Mouse (Mus musculus) liver, adult 2 months (tissue): ENCODE measurements around the gene Phf1. TPM values are rescaled to one million over a fixed set of nuclear protein-coding genes. Genes with fewer than 3 reads are reported as not detected.

ENCODE experiments used
- DNase-seq: peaks from one replicate; pipeline ENCODE4 v3.0.0-alpha.2; 2011; ENCODE audit warnings: low read depth, low spot score; ENCODE audit errors: extremely low read depth
- H3K27ac ChIP-seq: fragments of 200-500 bp; replicated peaks from 2 replicates; pipeline ENCODE4 v1.5.1; 2012; ENCODE audit warnings: low read depth, mild to moderate bottlenecking, control low read depth, inconsistent platforms, low read length; ENCODE audit not compliant: insufficient read depth
- H3K27me3 ChIP-seq: fragments of 200-500 bp; 2 replicates; pipeline ENCODE4 v1.6.1; 2012; ENCODE audit warnings: mild to moderate bottlenecking, moderate library complexity, low read length, inconsistent platforms; ENCODE audit not compliant: control insufficient read depth, insufficient read depth
- H3K36me3 ChIP-seq: fragments of 200-500 bp; 2 replicates; pipeline ENCODE4 v1.6.1; 2012; ENCODE audit warnings: low read length, inconsistent platforms; ENCODE audit not compliant: control insufficient read depth, insufficient read depth
- H3K4me1 ChIP-seq: fragments of 200-500 bp; 2 replicates; pipeline ENCODE4 v1.6.1; 2011; ENCODE audit warnings: low read length; ENCODE audit not compliant: control insufficient read depth, insufficient read depth
- H3K4me3 ChIP-seq: fragments of 200-500 bp; 2 replicates; pipeline ENCODE4 v1.5.1; 2011; ENCODE audit warnings: low read depth, mild to moderate bottlenecking, control low read depth, low read length, moderate library complexity; ENCODE audit not compliant: insufficient read depth
- H3K79me2 ChIP-seq: fragments of 200-500 bp; 2 replicates; pipeline ENCODE4 v1.6.1; 2012; ENCODE audit warnings: inconsistent platforms, mild to moderate bottlenecking, low read length, moderate library complexity; ENCODE audit not compliant: control insufficient read depth, insufficient read depth
- H3K9ac ChIP-seq: fragments of 200-500 bp; 2 replicates; pipeline ENCODE4 v1.6.1; 2012; ENCODE audit warnings: low read depth, mild to moderate bottlenecking, control low read depth, inconsistent platforms, low read length
- CTCF ChIP-seq: fragments of 200-500 bp; IDR thresholded peaks from 2 replicates; pipeline ENCODE4 v1.5.1; 2011; ENCODE audit warnings: low read depth, low read length, control low read depth
- POLR2A ChIP-seq: fragments of 200-500 bp; IDR thresholded peaks from 2 replicates; pipeline ENCODE4 v1.6.1; 2011; ENCODE audit warnings: low read length, control low read depth; ENCODE audit not compliant: insufficient read depth; ENCODE audit errors: extremely low read depth
- WGBS: fragments of 180-500 bp; shearing (Covaris S2); methylation state at CpG from one replicate; pipeline ENCODE4 v1.1.7; 2018; 5-methylcytosine and 5-hydroxymethylcytosine counted together
- polyA plus RNA-seq: library from polyadenylated mRNA; depleted of rRNA; stranded (reverse); fragments of >200 nt; gene quantifications from 2 replicates; pipeline ENCODE4 v1.2.3, GENCODE M21; 2012
- total RNA-seq: library from RNA; depleted of rRNA; stranded (reverse); fragments of >200 nt; gene quantifications from 2 replicates; pipeline ENCODE4 v1.2.3, GENCODE M21; 2014

Gene Phf1
- total and polyA plus RNA-seq, 2 experiments: 4.2 to 35.0 TPM

- DNase-seq: no peak
- H3K27ac ChIP-seq: no peak overlapping the region
- H3K4me1 ChIP-seq: no peaks in the 10 kb centered on the region
Measured at GRCm38 (mm10) chr17:26958880-26959279, 26.0 kb downstream of the Phf1 start.

GRCm38 (mm10) chr17:26959815-26960214 lies 27.0 kb downstream of the Phf1 start:
- TF ChIP-seq POLR2A: no peak
- no peak for TF ChIP-seq CTCF
- H3K27ac ChIP-seq: no peak overlapping the region
- H3K79me2 ChIP-seq: no peaks in the 10 kb centered on the region
- no peak overlapping the region for H3K4me3 ChIP-seq
- no peaks in the 10 kb centered on the region for H3K27me3 ChIP-seq
- DNase-seq: no peak
- 92% methylated on average over 4 of the region's 4 CpGs for WGBS
- no peak overlapping the region for H3K9ac ChIP-seq
- H3K4me1 ChIP-seq: no peaks in the 10 kb centered on the region
- no peaks in the 10 kb centered on the region for H3K36me3 ChIP-seq

More at GRCm38 (mm10) chr17:26958880-26959279, 26.0 kb downstream of the Phf1 start:
- no peaks in the 10 kb centered on the region for H3K36me3 ChIP-seq
- TF ChIP-seq CTCF (no peak), POLR2A (no peak)
- H3K4me3 ChIP-seq: no peak overlapping the region
- H3K79me2 ChIP-seq: no peaks in the 10 kb centered on the region
- H3K27me3 ChIP-seq: no peaks in the 10 kb centered on the region
- no peak overlapping the region for H3K9ac ChIP-seq
- WGBS: 70% methylated on average over 5 of the region's 5 CpGs

GRCm38 (mm10) chr17:26961572-26962240 lies 28.9 kb downstream of the Phf1 start:
- TF ChIP-seq POLR2A (no peak), CTCF (no peak)
- no peaks in the 10 kb centered on the region for H3K79me2 ChIP-seq
- WGBS: 96% methylated on average over 21 of the region's 21 CpGs
- H3K4me3 ChIP-seq: no peak overlapping the region
- H3K4me1 ChIP-seq: no peaks in the 10 kb centered on the region
- no peaks in the 10 kb centered on the region for H3K36me3 ChIP-seq
- H3K27me3 ChIP-seq: no peaks in the 10 kb centered on the region
- no peak overlapping the region for H3K27ac ChIP-seq
- DNase-seq: no peak
- no peak overlapping the region for H3K9ac ChIP-seq

- no peaks in the 10 kb centered on the region for H3K79me2 ChIP-seq
Measured at GRCm38 (mm10) chr17:26966993-26967392, 34.1 kb downstream of the Phf1 start.

GRCm38 (mm10) chr17:26967477-26967876 lies 34.6 kb downstream of the Phf1 start:
- Histone ChIP-seq H3K4me3 (no peak overlapping the region), H3K36me3 (no peaks in the 10 kb centered on the region), H3K27ac (no peak overlapping the region), H3K9ac (no peak overlapping the region), H3K27me3 (no peaks in the 10 kb centered on the region), H3K4me1 (no peaks in the 10 kb centered on the region), H3K79me2 (no peaks in the 10 kb centered on the region)
- TF ChIP-seq CTCF (no peak), POLR2A (no peak)
- WGBS: 96% methylated on average over 6 of the region's 6 CpGs
- DNase-seq: no peak

More at GRCm38 (mm10) chr17:26966993-26967392, 34.1 kb downstream of the Phf1 start:
- TF ChIP-seq CTCF: no peak
- no peak for TF ChIP-seq POLR2A
- no peak for DNase-seq
- Histone ChIP-seq H3K4me3 (no peak overlapping the region), H3K27ac (no peak overlapping the region), H3K36me3 (no peaks in the 10 kb centered on the region), H3K4me1 (no peaks in the 10 kb centered on the region), H3K27me3 (no peaks in the 10 kb centered on the region), H3K9ac (no peak overlapping the region)
- WGBS: 91% methylated on average over 11 of the region's 11 CpGs

GRCm38 (mm10) chr17:26968200-26968611 lies 35.4 kb downstream of the Phf1 start:
- Histone ChIP-seq H3K4me3 (no peak overlapping the region), H3K79me2 (peaks cover 2% of the 10 kb centered on the region), H3K27ac (no peak overlapping the region), H3K27me3 (no peaks in the 10 kb centered on the region), H3K36me3 (no peaks in the 10 kb centered on the region), H3K4me1 (no peaks in the 10 kb centered on the region), H3K9ac (no peak overlapping the region)
- 87% methylated on average over 6 of the region's 6 CpGs for WGBS
- TF ChIP-seq CTCF (no peak), POLR2A (no peak)
- no peak for DNase-seq
